Mouse (Mus musculus) heart, embryonic 10.5 days (tissue): Measurements from ENCODE around the gene Zfp775. TPM values are rescaled to one million over a fixed set of nuclear protein-coding genes. Genes with fewer than 3 reads are reported as not detected.

Experiments used
- DNase-seq: peaks from one replicate; pipeline ENCODE4 v3.0.0-alpha.2; 2017; ENCODE audit warnings: low spot score
- H3K27ac ChIP-seq: fragments of 300-500 bp; sonication (generic); 2 replicates; pipeline ENCODE4 v1.5.1; 2016; ENCODE audit warnings: mild to moderate bottlenecking
- H3K27me3 ChIP-seq: fragments of 300-500 bp; sonication (generic); 2 replicates; pipeline ENCODE4 v1.6.1; 2016; ENCODE audit warnings: mild to moderate bottlenecking; ENCODE audit not compliant: poor library complexity, insufficient read depth, severe bottlenecking
- H3K36me3 ChIP-seq: fragments of 300-500 bp; sonication (generic); 2 replicates; pipeline ENCODE4 v1.6.1; 2016; ENCODE audit warnings: mild to moderate bottlenecking, moderate library complexity
- H3K4me1 ChIP-seq: fragments of 300-500 bp; sonication (generic); 2 replicates; pipeline ENCODE4 v1.6.1; 2016; ENCODE audit warnings: mild to moderate bottlenecking
- H3K4me3 ChIP-seq: fragments of 300-500 bp; sonication (generic); 2 replicates; pipeline ENCODE4 v1.5.1; 2016; ENCODE audit warnings: mild to moderate bottlenecking, moderate library complexity
- H3K9me3 ChIP-seq: fragments of 300-500 bp; sonication (generic); 2 replicates; pipeline ENCODE4 v1.6.1; 2016; ENCODE audit warnings: mild to moderate bottlenecking, moderate library complexity
- WGBS: fragments of 180-500 bp; shearing (Covaris S2); methylation state at CpG from one replicate; pipeline ENCODE4 v1.1.7; 2016; 5-methylcytosine and 5-hydroxymethylcytosine counted together
- polyA plus RNA-seq: library from polyadenylated mRNA; unstranded; fragments of >200 nt; fragmentation: Nextera tagmentation; extraction: Ambion mirVana; gene quantifications from 2 replicates; pipeline ENCODE4 v1.2.1, GENCODE M21; 2016

Gene Zfp775
- 7.7 and 8.9 TPM in 2 replicates for polyA plus RNA-seq

- H3K27me3 ChIP-seq, result no peaks in the 10 kb centered on the region
- H3K4me3 ChIP-seq, result peak within 1 kb of the TSS; percentile 84
- DNase-seq, result peak; percentile 98
- H3K27ac ChIP-seq, result peak within 1 kb of the TSS; percentile 94
- peaks cover 20% of the 10 kb centered on the region; the same call in 1 of the 2 replicates for H3K4me1 ChIP-seq
- H3K9me3 ChIP-seq, result peaks cover 16% of the 10 kb centered on the region
- WGBS, result 5% methylated on average over 42 of the region's 42 CpGs
- H3K36me3 ChIP-seq, result peaks cover 41% of the 10 kb centered on the region
Measured at GRCm38 (mm10) chr6:48601271-48602079, at the start of gene Zfp775. Gene Zfp775 (plus strand): TSS chr6:48602063.

- Histone ChIP-seq H3K9me3 (no peaks in the 10 kb centered on the region), H3K27ac (no peak overlapping the region), H3K36me3 (peaks cover 14% of the 10 kb centered on the region), H3K4me1 (peaks cover 18% of the 10 kb centered on the region), H3K27me3 (no peaks in the 10 kb centered on the region; the same call in 1 of the 2 replicates), H3K4me3 (no peak overlapping the region)
- DNase-seq, result no peak
- 43% methylated on average over 4 of the region's 4 CpGs for WGBS
Measured at GRCm38 (mm10) chr6:48552918-48553317, 48.9 kb upstream of the Zfp775 start.

- Histone ChIP-seq H3K27me3 (no peaks in the 10 kb centered on the region), H3K9me3 (no peaks in the 10 kb centered on the region), H3K36me3 (peaks cover 16% of the 10 kb centered on the region), H3K4me1 (peaks cover 18% of the 10 kb centered on the region), H3K27ac (peak overlapping the region; percentile 93), H3K4me3 (peak overlapping the region; percentile 61)
- 79% methylated on average over 4 of the region's 4 CpGs for WGBS
- DNase-seq, result no peak
Measured at GRCm38 (mm10) chr6:48553819-48554218, 48.0 kb upstream of the Zfp775 start.

- WGBS, result under 1% methylated on average over 39 of the region's 39 CpGs
- H3K9me3 ChIP-seq, result no peaks in the 10 kb centered on the region
- H3K27me3 ChIP-seq, result no peaks in the 10 kb centered on the region
- H3K4me1 ChIP-seq, result peaks cover 18% of the 10 kb centered on the region
- peaks cover 16% of the 10 kb centered on the region for H3K36me3 ChIP-seq
- peak within 1 kb of the TSS; percentile 61 for H3K4me3 ChIP-seq
- peak within 1 kb of the TSS; percentile 93 for H3K27ac ChIP-seq
- peak; percentile 95 for DNase-seq
Measured at GRCm38 (mm10) chr6:48554280-48555103, 47.4 kb upstream of the Zfp775 start, which contains the start of gene Lrrc61. Gene Lrrc61 (plus strand): TSS chr6:48554796.

GRCm38 (mm10) chr6:48555104-48555890 is 46.6 kb upstream of the Zfp775 start:
- peak; percentile 88 for DNase-seq
- Histone ChIP-seq H3K27ac (peak overlapping the region; percentile 93), H3K36me3 (peaks cover 17% of the 10 kb centered on the region), H3K9me3 (no peaks in the 10 kb centered on the region), H3K4me1 (peaks cover 18% of the 10 kb centered on the region), H3K27me3 (no peaks in the 10 kb centered on the region), H3K4me3 (peak overlapping the region; percentile 61)
- WGBS, result 36% methylated on average over 13 of the region's 14 CpGs

GRCm38 (mm10) chr6:48555956-48556355 is 45.9 kb upstream of the Zfp775 start:
- Histone ChIP-seq H3K27ac (peak overlapping the region; percentile 93; the same call in 1 of the 2 replicates), H3K27me3 (no peaks in the 10 kb centered on the region), H3K4me3 (no peak overlapping the region), H3K9me3 (no peaks in the 10 kb centered on the region), H3K36me3 (peaks cover 20% of the 10 kb centered on the region), H3K4me1 (peaks cover 18% of the 10 kb centered on the region)
- 82% methylated on average over 3 of the region's 3 CpGs for WGBS
- no peak for DNase-seq

- no peak overlapping the region for H3K4me3 ChIP-seq
- WGBS, result 92% methylated on average over 4 of the region's 4 CpGs
- no peak for DNase-seq
- H3K36me3 ChIP-seq, result peaks cover 28% of the 10 kb centered on the region
- H3K4me1 ChIP-seq, result peaks cover 21% of the 10 kb centered on the region
- no peaks in the 10 kb centered on the region for H3K27me3 ChIP-seq
- H3K9me3 ChIP-seq, result no peaks in the 10 kb centered on the region; the same call in 1 of the 2 replicates
- no peak overlapping the region for H3K27ac ChIP-seq
Measured at GRCm38 (mm10) chr6:48565693-48566310, 36.1 kb upstream of the Zfp775 start.

- 64% methylated on average over 5 of the region's 5 CpGs for WGBS
- Histone ChIP-seq H3K27me3 (no peaks in the 10 kb centered on the region), H3K9me3 (no peaks in the 10 kb centered on the region; the same call in 1 of the 2 replicates), H3K4me3 (no peak overlapping the region), H3K36me3 (peaks cover 26% of the 10 kb centered on the region), H3K4me1 (peaks cover 21% of the 10 kb centered on the region), H3K27ac (no peak overlapping the region)
- DNase-seq, result no peak
Measured at GRCm38 (mm10) chr6:48566312-48566711, 35.6 kb upstream of the Zfp775 start.

GRCm38 (mm10) chr6:48568036-48568984 is 33.6 kb upstream of the Zfp775 start:
- Histone ChIP-seq H3K27ac (peak overlapping the region; percentile 75), H3K27me3 (no peaks in the 10 kb centered on the region), H3K9me3 (no peaks in the 10 kb centered on the region; the same call in 1 of the 2 replicates), H3K4me1 (peaks cover 36% of the 10 kb centered on the region), H3K4me3 (no peak overlapping the region), H3K36me3 (peaks cover 22% of the 10 kb centered on the region)
- no peak for DNase-seq
- WGBS, result 73% methylated on average over 21 of the region's 21 CpGs

GRCm38 (mm10) chr6:48569065-48569807 is 32.6 kb upstream of the Zfp775 start:
- 74% methylated on average over 8 of the region's 8 CpGs for WGBS
- no peak for DNase-seq
- no peak overlapping the region for H3K4me3 ChIP-seq
- no peaks in the 10 kb centered on the region; the same call in 1 of the 2 replicates for H3K9me3 ChIP-seq
- no peaks in the 10 kb centered on the region for H3K27me3 ChIP-seq
- peak overlapping the region; percentile 75; the same call in 1 of the 2 replicates for H3K27ac ChIP-seq
- H3K36me3 ChIP-seq, result peaks cover 16% of the 10 kb centered on the region
- H3K4me1 ChIP-seq, result peaks cover 43% of the 10 kb centered on the region
